Mouse (Mus musculus): ENCODE data around the gene Dcaf17.

- TF ChIP-seq MAX (IDR thresholded peaks at IDR 0.05) (no peak), CTCF (IDR thresholded peaks at IDR 0.05; ENCODE audit: control insufficient read depth, insufficient read depth, insufficient read length) (no peak)
These were observed 32.1 kb upstream of the Dcaf17 start for GRCm38 (mm10) chr2:71022991-71023390.
